Mouse (Mus musculus) olfactory bulb, adult 2 months (tissue): ENCODE measurements around the gene Syt16. TPM values are rescaled to one million over a fixed set of nuclear protein-coding genes. Genes with fewer than 3 reads are reported as not detected.

Experiments
- H3K27ac ChIP-seq: fragments of 200-500 bp; 2 replicates; pipeline ENCODE4 v1.5.1; 2012; ENCODE audit warnings: low read depth, low read length; ENCODE audit not compliant: insufficient read depth
- H3K4me1 ChIP-seq: fragments of 200-500 bp; 2 replicates; pipeline ENCODE4 v1.6.1; 2012; ENCODE audit warnings: low read length; ENCODE audit not compliant: control insufficient read depth, insufficient read depth
- H3K4me3 ChIP-seq: fragments of 200-500 bp; 2 replicates; pipeline ENCODE4 v1.5.1; 2012; ENCODE audit warnings: mild to moderate bottlenecking, low read depth, low read length, moderate library complexity; ENCODE audit not compliant: insufficient read depth
- CTCF ChIP-seq: fragments of 200-500 bp; IDR thresholded peaks from 2 replicates; pipeline ENCODE4 v1.5.1; 2012; ENCODE audit warnings: low read depth, mild to moderate bottlenecking, low read length, moderate library complexity; ENCODE audit not compliant: insufficient read depth
- POLR2A ChIP-seq: fragments of 200-500 bp; IDR thresholded peaks from 2 replicates; pipeline ENCODE4 v1.6.1; 2012; ENCODE audit warnings: mild to moderate bottlenecking, low read depth, low read length, moderate library complexity; ENCODE audit not compliant: insufficient read depth
- WGBS: fragments of 180-500 bp; shearing (Covaris S2); methylation state at CpG from one replicate; pipeline ENCODE4 v1.1.7; 2018; 5-methylcytosine and 5-hydroxymethylcytosine counted together
- polyA plus RNA-seq: library from polyadenylated mRNA; stranded (reverse); fragments of >200 nt; gene quantifications from 2 replicates; pipeline ENCODE4 v1.2.4, GENCODE M21; 2012; ENCODE audit warnings: low replicate concordance; ENCODE audit not compliant: missing spikeins, insufficient read depth, insufficient read length

Gene Syt16
- polyA plus RNA-seq, 1 experiment, result not detected

DNA sequence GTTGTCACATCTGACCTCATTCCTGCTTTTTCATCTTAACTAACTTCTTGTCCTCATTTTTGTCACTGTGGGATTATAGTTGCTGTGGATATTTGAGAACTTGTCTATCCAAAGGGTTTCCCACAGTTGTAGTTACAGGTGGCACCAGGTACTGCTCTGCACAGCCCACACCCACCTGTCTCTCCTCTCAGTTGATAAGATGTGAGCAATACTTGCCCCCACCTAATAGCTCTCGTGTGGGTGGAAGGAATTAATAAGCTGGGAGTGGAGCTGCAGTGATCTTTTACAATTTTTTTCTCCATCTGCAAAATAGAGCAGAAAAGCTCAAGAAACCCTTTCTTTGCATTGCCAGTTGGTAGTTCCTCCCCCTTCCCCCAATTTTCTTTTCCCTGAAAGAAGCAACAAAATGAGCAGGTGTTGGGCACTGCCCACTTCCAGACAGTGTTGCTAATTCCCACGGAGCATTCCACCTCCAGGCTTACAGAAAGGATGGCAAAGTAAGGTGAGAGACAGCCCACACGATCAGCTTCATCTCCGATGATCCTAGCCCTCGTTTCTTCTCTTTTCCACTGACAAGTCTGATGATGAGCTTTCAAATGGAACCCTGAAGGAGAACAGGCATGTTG is 218.8 kb downstream of the Syt16 start:
- Histone ChIP-seq H3K4me1 (no peaks in the 10 kb centered on the region), H3K4me3 (no peak overlapping the region), H3K27ac (no peak overlapping the region)
- TF ChIP-seq CTCF (no peak), POLR2A (no peak)
- WGBS, result 46% methylated on average over 5 of the region's 5 CpGs

DNA sequence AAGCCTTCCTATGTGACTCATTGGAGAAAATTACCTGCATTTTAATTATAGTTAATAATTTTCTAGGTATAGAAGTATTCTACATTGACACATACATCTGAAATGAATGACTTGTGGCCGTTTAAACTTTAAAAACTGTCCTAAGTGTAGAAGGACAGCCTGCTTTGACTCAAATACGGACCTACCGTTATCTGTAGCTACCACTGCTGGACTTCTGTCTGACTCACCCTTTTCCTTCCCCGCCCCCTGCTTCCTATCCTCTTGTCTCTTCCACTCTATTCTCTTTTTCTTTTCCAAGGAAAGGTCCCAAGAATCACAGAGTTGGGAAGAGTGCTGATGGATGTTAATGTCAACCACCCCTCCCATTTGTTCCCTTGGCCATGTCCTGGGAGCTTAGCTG is 222.4 kb downstream of the Syt16 start:
- Histone ChIP-seq H3K4me3 (no peak overlapping the region), H3K4me1 (no peaks in the 10 kb centered on the region), H3K27ac (no peak overlapping the region)
- WGBS, result 87% methylated on average over 4 of the region's 4 CpGs
- no peak for TF ChIP-seq CTCF
- no peak for TF ChIP-seq POLR2A

DNA sequence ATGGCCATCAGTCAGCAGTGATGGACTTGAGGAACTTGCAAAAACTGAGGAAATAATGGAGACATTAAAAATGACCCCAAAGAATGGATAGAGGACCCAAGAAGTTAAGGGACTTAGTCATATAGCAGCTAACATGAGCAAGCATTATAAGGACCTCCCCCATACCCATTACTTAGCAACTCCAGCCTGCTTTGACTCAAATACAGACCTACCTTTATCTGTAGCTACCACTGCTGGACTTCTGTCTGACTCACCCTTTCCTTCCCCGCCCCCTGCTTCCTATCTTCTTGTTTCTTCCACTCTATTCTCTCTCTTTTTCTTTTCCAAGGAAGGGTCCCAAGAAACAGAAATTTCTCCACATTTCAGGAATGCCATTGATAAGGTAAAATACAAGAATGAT is 223.2 kb downstream of the Syt16 start:
- Histone ChIP-seq H3K4me1 (no peaks in the 10 kb centered on the region), H3K27ac (no peak overlapping the region), H3K4me3 (no peak overlapping the region)
- WGBS, result 97% methylated on average over 1 of the region's 1 CpGs
- no peak for TF ChIP-seq POLR2A
- TF ChIP-seq CTCF, result no peak

DNA sequence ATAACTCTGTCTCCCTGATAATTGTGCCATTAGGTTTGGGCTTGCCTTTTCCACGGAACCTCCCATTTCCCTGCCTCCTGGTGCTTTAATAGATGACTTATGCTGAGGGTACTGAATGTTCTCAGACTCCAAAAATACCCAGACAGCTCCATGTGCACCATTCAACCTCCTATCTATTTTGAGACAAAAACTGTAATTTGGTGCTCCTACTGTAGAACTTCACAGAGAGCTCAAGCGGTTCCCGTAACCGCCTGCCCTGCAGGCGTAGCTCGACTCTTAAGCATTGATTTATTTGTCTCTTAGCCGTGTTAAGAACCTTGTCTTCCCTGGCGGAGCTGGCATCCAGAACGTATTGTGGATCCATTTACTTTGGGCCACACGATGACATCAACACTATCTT is 233.3 kb downstream of the Syt16 start:
- TF ChIP-seq POLR2A, result no peak
- TF ChIP-seq CTCF, result no peak
- H3K4me3 ChIP-seq, result no peak overlapping the region
- WGBS, result 23% methylated on average over 10 of the region's 10 CpGs
- H3K4me1 ChIP-seq, result peaks cover 5% of the 10 kb centered on the region
- peak overlapping the region; percentile 75 for H3K27ac ChIP-seq

DNA sequence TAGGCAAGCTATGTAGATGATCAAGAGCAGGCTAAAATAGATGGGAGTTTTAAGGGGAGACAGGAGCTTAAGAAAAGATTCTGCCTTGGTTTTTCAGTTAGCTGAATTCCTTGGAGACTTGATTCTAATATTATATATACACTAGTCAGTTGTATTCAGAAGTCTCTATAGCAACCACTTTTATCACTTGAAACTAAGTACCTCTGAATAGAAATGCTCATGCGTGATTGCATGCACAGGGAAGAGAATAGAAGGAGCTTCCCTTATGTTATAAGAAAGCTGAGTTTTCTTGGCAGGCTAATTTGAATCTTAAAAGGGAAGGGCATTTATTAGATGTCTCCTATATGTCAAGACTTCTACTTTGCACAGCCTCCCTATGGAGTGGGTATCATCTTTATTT is 235.4 kb downstream of the Syt16 start:
- TF ChIP-seq POLR2A, result no peak
- TF ChIP-seq CTCF, result no peak
- Histone ChIP-seq H3K27ac (no peak overlapping the region), H3K4me3 (no peak overlapping the region), H3K4me1 (peaks cover 9% of the 10 kb centered on the region)
- WGBS, result 63% methylated on average over 1 of the region's 1 CpGs

DNA sequence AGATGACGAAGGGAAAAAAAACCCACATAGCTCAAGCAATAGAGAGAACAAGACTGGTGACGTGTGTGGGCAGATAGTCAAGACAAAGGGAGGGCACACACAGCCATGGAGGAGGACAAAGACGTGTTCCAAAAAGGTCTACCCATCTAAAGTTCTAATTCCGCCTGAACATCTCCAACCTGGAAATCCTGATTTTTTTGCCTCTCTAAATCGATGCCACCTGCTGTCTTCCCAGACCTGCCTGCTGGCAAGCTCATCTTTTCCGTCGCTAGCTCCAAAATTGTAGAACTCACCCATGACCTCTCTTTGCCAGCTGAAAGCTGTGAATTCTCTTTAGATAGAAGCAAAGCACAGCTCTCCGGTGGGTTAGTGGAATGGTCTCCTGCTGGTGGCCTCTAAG is 238.7 kb downstream of the Syt16 start:
- 81% methylated on average over 8 of the region's 8 CpGs for WGBS

DNA sequence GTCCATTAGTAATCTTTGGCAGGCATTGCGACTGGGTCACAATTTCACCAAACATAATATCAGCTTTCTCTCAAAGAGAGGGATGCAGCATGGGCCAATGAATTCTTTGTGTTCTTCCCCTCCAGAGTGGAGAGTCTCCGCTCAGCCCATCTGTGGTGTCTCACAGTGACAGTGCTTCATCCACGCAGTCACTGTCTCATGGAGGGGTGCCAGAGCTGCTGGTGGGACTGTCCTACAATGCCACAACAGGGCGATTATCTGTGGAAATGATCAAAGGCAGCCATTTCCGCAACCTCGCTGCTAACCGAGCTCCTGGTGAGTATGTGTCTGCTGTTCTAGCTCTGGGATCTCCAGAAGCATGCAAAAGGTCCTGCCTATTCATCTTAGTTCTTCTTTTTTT is 240.6 kb downstream of the Syt16 start:
- WGBS, result 77% methylated on average over 7 of the region's 7 CpGs
- peaks cover 4% of the 10 kb centered on the region; the same call in 1 of the 2 replicates for H3K4me1 ChIP-seq
- TF ChIP-seq CTCF, result no peak
- no peak overlapping the region for H3K4me3 ChIP-seq
- no peak overlapping the region for H3K27ac ChIP-seq

More for the DNA sequence above, 238.7 kb downstream of the Syt16 start:
- TF ChIP-seq CTCF, result no peak
- TF ChIP-seq POLR2A, result no peak
- Histone ChIP-seq H3K4me1 (peaks cover 8% of the 10 kb centered on the region), H3K4me3 (no peak overlapping the region), H3K27ac (no peak overlapping the region)

DNA sequence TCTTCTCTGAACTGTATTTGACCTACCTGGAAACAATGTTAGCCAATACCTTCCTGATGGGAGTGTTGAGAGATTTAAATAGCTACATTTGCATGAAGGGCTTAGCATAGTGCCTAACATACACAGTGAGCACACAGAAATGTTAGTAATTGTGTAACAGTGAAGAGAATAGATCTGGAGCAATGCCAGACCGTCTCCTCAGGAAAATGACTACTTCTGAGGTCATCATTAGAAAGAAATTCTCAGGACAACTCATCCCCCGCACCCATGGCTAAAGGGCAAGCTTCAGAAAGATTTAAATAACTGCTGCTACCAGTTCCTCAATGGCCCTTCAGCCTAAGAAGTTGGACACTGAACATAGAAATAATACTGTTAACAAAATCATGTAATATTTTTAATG is 241.3 kb downstream of the Syt16 start:
- WGBS, result 88% methylated on average over 2 of the region's 2 CpGs
- peaks cover 4% of the 10 kb centered on the region; the same call in 1 of the 2 replicates for H3K4me1 ChIP-seq
- H3K4me3 ChIP-seq, result no peak overlapping the region
- no peak overlapping the region for H3K27ac ChIP-seq
- no peak for TF ChIP-seq POLR2A
- no peak for TF ChIP-seq CTCF

DNA sequence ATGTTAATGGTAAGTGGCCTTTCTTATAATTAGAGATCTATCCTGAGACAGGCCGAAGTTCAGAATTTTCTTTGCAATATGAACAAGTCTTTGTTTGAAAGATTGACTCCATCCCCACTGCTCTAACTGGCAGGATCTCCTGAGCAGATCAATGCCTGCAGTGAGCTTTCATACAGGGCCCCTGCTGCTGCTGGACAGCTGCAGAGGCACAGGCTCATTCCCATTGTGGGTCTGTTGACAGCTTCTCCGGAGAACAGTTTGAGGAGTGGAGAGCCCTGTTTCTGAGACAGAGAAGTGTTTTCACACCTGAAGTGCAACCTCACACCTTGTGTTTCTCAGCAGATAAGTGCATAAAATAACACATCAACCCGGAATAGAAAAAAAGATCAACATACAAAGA is 267.4 kb downstream of the Syt16 start:
- TF ChIP-seq CTCF (no peak), POLR2A (no peak)
- Histone ChIP-seq H3K4me3 (no peak overlapping the region), H3K27ac (no peak overlapping the region), H3K4me1 (peaks cover 5% of the 10 kb centered on the region)
- WGBS, result 38% methylated on average over 3 of the region's 3 CpGs

DNA sequence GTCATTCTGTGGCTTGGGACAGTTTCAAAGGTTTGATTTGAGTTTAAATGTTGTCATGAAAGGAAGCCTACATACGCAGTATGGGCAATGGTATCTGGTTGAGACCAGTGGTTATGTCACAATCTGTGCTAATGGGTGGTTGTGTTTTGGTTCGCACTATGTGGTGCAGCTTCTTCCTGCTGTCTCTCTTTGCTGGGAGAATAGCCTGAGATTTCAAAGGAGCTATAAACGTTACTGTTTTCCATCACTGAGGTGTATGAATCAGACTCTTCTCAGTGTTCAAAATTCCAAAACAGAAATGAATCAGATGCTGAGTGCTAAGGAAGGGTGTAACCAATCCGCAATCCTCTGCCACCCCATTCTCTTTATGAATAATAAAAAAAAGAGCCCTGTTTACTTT is 269.6 kb downstream of the Syt16 start:
- 92% methylated on average over 4 of the region's 4 CpGs for WGBS
- H3K27ac ChIP-seq, result no peak overlapping the region
- H3K4me3 ChIP-seq, result no peak overlapping the region
- TF ChIP-seq CTCF, result no peak
- no peak for TF ChIP-seq POLR2A
- peaks cover 5% of the 10 kb centered on the region for H3K4me1 ChIP-seq
